Mouse (Mus musculus) cortical plate, adult 2 months (tissue): ENCODE results near the gene Samd8. TPM values are rescaled to one million over a fixed set of nuclear protein-coding genes. Genes with fewer than 3 reads are reported as not detected.

Experiments
- H3K27ac ChIP-seq: fragments of 200-500 bp; 2 replicates; pipeline ENCODE4 v1.5.1; 2012; ENCODE audit warnings: low read length, control low read depth, inconsistent platforms; ENCODE audit not compliant: insufficient read depth
- H3K4me1 ChIP-seq: fragments of 200-500 bp; 2 replicates; pipeline ENCODE4 v1.6.1; 2011; ENCODE audit warnings: low read length; ENCODE audit not compliant: control insufficient read depth, insufficient read depth
- H3K4me3 ChIP-seq: fragments of 200-500 bp; 2 replicates; pipeline ENCODE4 v1.5.1; 2011; ENCODE audit warnings: mild to moderate bottlenecking, low read length, control low read depth; ENCODE audit not compliant: insufficient read depth
- CTCF ChIP-seq: fragments of 200-500 bp; IDR thresholded peaks from 2 replicates; pipeline ENCODE4 v1.5.1; 2011; ENCODE audit warnings: mild to moderate bottlenecking, control low read depth, low read length; ENCODE audit not compliant: insufficient read depth; ENCODE audit errors: extremely low read depth
- POLR2A ChIP-seq: fragments of 200-500 bp; IDR thresholded peaks from 2 replicates; pipeline ENCODE4 v1.6.1; 2011; ENCODE audit warnings: mild to moderate bottlenecking, low read length, control low read depth; ENCODE audit not compliant: insufficient read depth; ENCODE audit errors: extremely low read depth
- polyA plus RNA-seq: library from polyadenylated mRNA; depleted of rRNA; stranded (reverse); fragments of >200 nt; gene quantifications from 2 replicates; pipeline ENCODE4 v1.2.3, GENCODE M21; 2012

The Samd8 gene
- polyA plus RNA-seq, 1 experiment, result 36.1 TPM

DNA sequence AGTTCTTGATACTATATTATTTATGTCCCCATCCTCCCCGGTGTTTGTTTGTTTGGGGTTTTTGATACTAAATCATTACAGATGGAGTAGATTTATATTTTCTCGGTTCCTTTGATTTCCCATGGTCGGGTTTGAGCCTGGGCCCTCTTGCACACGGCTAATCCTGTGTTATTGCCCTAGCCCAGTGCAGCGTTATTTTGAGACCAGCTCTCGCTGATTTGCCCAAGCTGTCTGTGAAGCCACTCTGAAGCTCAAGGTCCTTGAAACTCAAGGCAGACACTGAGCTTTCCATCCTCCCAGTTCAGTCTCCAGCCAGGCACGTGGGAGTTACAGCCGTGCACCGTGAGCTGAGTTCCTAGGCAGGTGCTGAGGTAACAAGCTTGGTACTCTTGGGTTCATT lies 11.2 kb downstream of the Samd8 start:
- Histone ChIP-seq H3K4me3 (no peak overlapping the region), H3K27ac (no peak overlapping the region), H3K4me1 (peaks cover 9% of the 10 kb centered on the region)
- no peak for TF ChIP-seq POLR2A
- no peak for TF ChIP-seq CTCF

DNA sequence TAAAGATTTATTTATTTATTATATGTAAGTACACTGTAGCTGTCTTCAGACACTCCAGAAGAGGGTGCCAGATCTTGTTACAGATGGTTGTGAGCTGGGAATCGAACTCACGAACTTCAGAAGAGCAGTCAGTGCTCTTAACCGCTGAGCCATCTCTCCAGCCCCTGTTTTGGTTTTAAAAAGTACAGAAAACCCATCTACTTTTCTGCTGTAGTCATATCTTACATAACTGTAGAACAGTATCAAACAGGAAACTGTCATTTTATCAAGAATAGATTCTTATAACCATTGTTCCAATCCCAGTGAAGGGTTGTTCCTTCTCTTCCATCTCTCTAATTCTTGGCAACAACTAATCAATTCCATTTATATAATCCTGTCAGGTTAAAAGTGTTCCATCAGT lies 13.4 kb downstream of the Samd8 start:
- no peak for TF ChIP-seq CTCF
- no peak for TF ChIP-seq POLR2A
- Histone ChIP-seq H3K4me3 (no peak overlapping the region), H3K27ac (no peak overlapping the region), H3K4me1 (peaks cover 10% of the 10 kb centered on the region)

DNA sequence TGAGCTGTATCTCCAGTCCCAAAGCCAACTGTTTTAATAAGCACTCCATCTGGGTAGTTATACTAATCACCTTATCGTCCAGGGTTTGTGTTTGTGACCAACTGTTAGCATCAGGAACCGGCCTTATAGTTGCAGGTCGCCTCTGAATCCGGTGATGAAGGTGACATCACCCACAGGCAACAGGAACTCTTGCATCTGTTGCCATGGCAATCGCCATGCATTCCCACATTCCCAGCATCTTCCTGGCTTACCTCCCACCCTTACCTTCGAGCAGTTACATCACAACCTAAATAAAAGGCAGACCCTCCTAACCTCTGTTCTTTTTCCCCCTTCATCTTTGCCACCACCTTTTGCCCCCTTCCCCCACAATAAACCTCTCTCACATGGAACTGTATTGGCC lies 14.3 kb downstream of the Samd8 start:
- Histone ChIP-seq H3K27ac (no peak overlapping the region), H3K4me1 (peaks cover 10% of the 10 kb centered on the region), H3K4me3 (no peak overlapping the region)
- TF ChIP-seq CTCF, result no peak
- TF ChIP-seq POLR2A, result no peak

DNA sequence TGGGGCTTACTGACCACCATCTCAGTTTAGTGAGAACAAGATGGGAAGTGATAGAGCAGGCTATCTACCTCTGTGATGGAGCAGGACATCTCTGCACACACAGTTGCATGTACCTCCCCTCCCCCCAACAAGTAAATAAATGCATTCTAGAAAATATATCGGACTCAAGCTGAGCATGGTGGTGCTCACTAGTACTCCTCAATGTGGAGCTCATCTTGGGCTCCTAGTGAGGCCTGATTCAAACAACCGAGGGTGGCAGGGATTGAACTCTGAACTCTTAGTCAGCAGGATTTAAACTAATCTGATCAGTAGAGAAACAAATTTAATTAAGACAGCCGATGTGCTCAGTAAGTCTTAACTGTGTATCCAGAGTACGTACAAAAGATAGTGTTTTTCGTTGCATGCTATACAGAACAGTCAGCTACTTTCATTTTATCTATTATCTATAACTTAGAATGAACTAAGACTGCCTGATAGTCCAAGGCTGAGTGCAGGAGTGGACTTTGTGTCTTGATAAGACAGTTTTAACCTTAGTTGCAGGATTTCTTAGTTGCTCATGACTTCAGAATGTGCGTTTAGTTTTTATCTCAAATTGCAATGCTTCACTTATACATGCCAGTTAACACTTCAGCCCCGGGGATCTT lies 15.5 kb downstream of the Samd8 start:
- no peak overlapping the region for H3K4me3 ChIP-seq
- TF ChIP-seq CTCF (no peak), POLR2A (no peak)
- H3K4me1 ChIP-seq, result peaks cover 10% of the 10 kb centered on the region
- H3K27ac ChIP-seq, result no peak overlapping the region

DNA sequence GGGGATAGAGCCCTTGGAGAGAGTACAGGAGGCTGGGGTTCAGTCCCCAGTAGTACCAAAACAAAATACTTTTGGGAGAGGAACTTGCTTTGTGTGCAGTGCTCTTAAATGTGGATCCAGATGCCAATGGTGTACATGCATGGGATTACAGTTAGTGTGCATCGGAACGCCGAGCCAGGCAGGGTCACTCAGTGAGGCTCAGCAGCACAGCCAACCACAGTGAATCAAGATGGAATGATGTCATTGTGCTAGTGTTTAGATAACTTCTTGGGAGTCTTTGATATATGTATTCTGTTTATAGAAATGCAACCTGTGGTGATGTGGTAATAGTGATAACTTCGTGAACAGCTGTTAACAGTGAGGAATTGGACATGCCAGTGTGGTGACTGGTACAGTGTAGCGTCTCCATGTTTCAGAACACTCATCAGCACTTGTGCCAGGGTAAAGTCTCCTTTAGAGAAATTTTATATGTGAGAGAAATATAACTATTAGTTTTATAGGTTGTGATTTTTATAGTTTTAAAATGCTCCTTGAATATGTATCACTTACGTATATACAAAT lies 16.1 kb downstream of the Samd8 start:
- TF ChIP-seq CTCF (no peak), POLR2A (no peak)
- no peak overlapping the region for H3K27ac ChIP-seq
- H3K4me1 ChIP-seq, result peaks cover 10% of the 10 kb centered on the region
- no peak overlapping the region for H3K4me3 ChIP-seq

DNA sequence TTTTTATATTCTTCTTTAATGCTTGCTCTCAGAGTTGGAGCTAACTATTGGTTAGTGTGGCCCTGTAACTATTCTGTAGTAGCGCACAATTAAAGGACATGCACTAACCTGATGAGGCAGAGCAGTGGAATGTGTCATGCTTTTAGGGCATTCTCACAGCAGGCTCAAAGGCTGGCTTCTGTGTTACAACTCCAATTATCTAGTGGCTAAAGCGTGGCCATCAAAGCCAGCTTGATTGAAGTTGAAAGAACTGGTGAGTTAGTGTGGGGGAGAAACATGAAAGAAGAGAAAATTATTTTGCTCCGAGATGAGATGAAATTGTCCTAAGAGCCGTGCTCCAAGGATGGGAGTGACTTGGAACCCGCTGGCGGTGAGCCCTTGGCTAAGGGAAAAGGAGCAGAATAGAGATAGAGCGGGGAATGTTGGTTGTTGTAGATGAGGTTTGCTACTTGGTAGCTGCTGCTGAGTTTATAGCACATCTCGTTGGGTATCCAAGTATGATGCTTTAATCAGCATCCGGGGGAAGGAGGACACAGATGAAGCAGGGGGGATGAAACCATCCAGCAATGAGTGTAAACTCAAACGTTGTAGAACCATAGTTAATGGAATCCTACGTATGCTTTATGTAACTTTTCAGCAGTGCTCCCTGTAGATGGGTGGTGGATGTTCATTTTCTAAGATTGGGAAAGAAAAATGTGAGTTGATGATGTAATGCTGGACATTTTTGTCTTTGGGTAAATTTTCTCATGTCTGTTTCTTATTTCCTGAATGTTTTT lies 22.4 kb downstream of the Samd8 start:
- no peak overlapping the region for H3K27ac ChIP-seq
- H3K4me1 ChIP-seq, result peaks cover 4% of the 10 kb centered on the region; the same call in 1 of the 2 replicates
- TF ChIP-seq POLR2A (no peak), CTCF (no peak)
- H3K4me3 ChIP-seq, result no peak overlapping the region

DNA sequence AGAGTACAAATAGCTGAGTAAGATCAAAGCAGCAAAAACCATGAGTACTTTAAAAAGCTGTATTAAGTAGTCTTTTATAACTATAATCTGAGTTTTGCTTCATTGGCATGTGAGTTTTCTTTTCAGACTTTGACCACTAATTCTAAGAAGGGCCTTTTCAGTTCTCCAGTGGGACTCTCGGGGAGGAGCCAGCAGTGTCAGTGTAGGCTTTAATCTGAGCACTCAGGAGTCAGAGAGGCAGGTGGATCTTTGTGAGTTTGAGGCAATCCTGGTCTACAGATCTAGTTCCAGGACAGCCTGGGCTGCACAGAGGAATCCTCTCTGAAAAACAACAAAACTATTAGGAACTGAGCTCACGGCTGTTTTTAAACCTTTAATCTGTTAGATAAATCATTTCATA lies 23.6 kb downstream of the Samd8 start:
- no peak for TF ChIP-seq POLR2A
- no peak for TF ChIP-seq CTCF
- Histone ChIP-seq H3K4me3 (no peak overlapping the region), H3K4me1 (peaks cover 4% of the 10 kb centered on the region; the same call in 1 of the 2 replicates), H3K27ac (no peak overlapping the region)

DNA sequence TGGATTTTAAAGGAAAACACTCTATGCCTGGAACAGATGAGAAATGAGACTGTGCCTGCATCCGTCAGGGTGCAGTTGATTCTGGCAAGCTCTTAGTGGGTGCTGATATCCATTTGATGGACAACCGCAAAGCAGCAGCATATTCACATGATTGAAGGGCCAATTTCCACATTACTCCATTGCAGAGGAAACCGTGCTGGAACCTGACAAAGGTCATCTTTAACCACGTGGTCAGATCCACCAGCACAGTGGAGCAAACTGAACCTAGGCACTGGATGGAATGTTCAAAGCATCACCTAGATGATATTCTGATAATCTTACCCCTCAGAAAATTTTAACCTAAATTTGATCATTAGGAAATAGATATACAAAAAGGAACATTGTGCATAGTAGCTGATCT lies 25.9 kb downstream of the Samd8 start:
- no peak overlapping the region for H3K27ac ChIP-seq
- peaks cover 4% of the 10 kb centered on the region; the same call in 1 of the 2 replicates for H3K4me1 ChIP-seq
- no peak overlapping the region for H3K4me3 ChIP-seq
- TF ChIP-seq POLR2A (no peak), CTCF (no peak)

DNA sequence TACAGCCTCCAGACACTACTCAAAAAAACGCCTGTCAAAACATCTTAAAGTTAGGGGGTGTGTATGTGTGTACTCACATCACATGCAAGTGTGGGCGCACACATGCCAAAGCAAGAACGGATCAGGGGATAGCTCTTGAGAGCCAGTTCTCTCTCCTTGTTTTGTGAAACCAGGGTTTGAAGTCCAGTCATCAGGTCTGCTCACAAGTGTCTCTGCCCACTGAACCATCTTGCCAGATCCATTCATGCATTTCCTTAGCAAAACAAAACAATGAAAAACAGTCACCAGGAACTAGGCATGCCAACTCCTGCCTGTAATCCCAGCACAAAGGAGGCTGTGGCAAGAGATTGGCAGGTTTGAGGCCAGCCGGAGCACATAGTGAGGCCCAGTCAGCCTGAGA lies 36.2 kb downstream of the Samd8 start:
- H3K4me1 ChIP-seq, result peaks cover 11% of the 10 kb centered on the region
- H3K27ac ChIP-seq, result no peak overlapping the region
- H3K4me3 ChIP-seq, result no peak overlapping the region
- TF ChIP-seq CTCF, result no peak
- no peak for TF ChIP-seq POLR2A

DNA sequence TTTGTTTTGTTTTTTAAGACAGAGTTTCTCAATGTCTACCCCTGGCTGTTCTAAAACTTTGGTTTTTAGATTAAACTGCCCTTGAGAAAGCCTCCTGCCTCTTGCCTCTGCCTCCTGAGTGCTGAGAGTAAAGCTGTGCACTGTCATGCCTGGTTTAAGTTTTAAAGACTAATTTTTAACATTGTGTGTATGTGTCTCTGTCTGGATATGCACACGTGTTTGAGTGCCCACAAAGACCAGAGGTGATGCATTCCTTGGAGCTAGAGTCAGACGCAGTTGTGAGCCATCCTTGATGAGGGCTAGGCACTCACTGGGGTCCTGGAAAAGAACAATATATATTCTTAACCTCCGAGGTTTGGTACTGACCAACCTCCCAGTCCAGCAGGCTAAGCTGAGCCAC lies 37.0 kb downstream of the Samd8 start:
- H3K4me1 ChIP-seq, result peaks cover 11% of the 10 kb centered on the region
- no peak overlapping the region for H3K27ac ChIP-seq
- TF ChIP-seq CTCF (no peak), POLR2A (no peak)
- no peak overlapping the region for H3K4me3 ChIP-seq

DNA sequence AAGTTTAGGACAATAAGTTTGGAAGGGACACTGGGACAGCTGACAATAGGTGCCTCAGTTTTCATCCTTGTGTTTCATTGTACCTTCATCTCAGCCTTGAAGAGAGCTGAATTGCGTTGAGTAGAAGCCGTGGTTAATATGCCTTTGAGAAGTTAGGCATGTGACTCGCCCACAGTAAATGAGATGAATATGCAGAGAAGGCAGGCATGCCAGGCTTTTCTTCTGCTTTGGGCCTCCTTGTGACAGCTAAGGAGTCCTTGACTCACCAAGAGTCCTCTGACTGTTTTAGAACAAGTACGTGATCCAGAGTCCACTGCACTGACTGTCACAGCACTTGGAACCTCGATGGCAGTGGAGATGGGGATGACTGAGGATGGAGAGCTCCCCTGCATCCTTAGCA lies 37.8 kb downstream of the Samd8 start:
- Histone ChIP-seq H3K4me3 (no peak overlapping the region), H3K4me1 (peaks cover 11% of the 10 kb centered on the region)
- no peak for TF ChIP-seq POLR2A
- TF ChIP-seq CTCF, result no peak

More for the DNA sequence above, 37.8 kb downstream of the Samd8 start:
- H3K27ac ChIP-seq, result no peak overlapping the region
